Mouse (Mus musculus) spleen, adult 2 months (tissue): ENCODE measurements around the gene Ptprc. TPM values are rescaled to one million over a fixed set of nuclear protein-coding genes. Genes with fewer than 3 reads are reported as not detected.

ENCODE experiments used
- DNase-seq, 2 experiments: peaks; one replicate each; pipeline versions ENCODE4 v3.0.0 to v3.0.0-alpha.2; 2012 to 2021; ENCODE audit warnings: low spot score in 2 of 2, low read depth in 1 of 2
- H3K27ac ChIP-seq: fragments of 200-500 bp; 2 replicates; pipeline ENCODE4 v1.5.1; 2012; ENCODE audit warnings: low read length, inconsistent platforms; ENCODE audit not compliant: insufficient read depth
- H3K27me3 ChIP-seq: fragments of 200-500 bp; 2 replicates; pipeline ENCODE4 v1.6.1; 2012; ENCODE audit warnings: mild to moderate bottlenecking, moderate library complexity, low read length, inconsistent platforms; ENCODE audit not compliant: control insufficient read depth, insufficient read depth
- H3K36me3 ChIP-seq: fragments of 200-500 bp; 2 replicates; pipeline ENCODE4 v1.6.1; 2012; ENCODE audit warnings: mild to moderate bottlenecking, low read length, inconsistent platforms; ENCODE audit not compliant: control insufficient read depth, insufficient read depth
- H3K4me1 ChIP-seq: fragments of 200-500 bp; 2 replicates; pipeline ENCODE4 v1.6.1; 2011; ENCODE audit warnings: inconsistent platforms; ENCODE audit not compliant: control insufficient read depth, insufficient read depth, insufficient read length
- H3K4me3 ChIP-seq: fragments of 200-500 bp; 2 replicates; pipeline ENCODE4 v1.5.1; 2011; ENCODE audit warnings: mild to moderate bottlenecking, inconsistent platforms; ENCODE audit not compliant: insufficient read depth, insufficient read length; ENCODE audit errors: extremely low read depth
- CTCF ChIP-seq: fragments of 200-500 bp; IDR thresholded peaks from 2 replicates; pipeline ENCODE4 v1.5.1; 2011; ENCODE audit warnings: mild to moderate bottlenecking, inconsistent platforms; ENCODE audit not compliant: insufficient read depth, insufficient read length, insufficient replicate concordance; ENCODE audit errors: extremely low read depth
- POLR2A ChIP-seq: fragments of 200-500 bp; IDR thresholded peaks from 2 replicates; pipeline ENCODE4 v1.6.1; 2011; ENCODE audit warnings: low read depth, low read length, inconsistent platforms
- WGBS: fragments of 180-500 bp; shearing (Covaris S2); methylation state at CpG from one replicate; pipeline ENCODE4 v1.1.7; 2018; 5-methylcytosine and 5-hydroxymethylcytosine counted together
- polyA plus RNA-seq: library from polyadenylated mRNA; depleted of rRNA; stranded (reverse); fragments of >200 nt; gene quantifications from 2 replicates; pipeline ENCODE4 v1.2.3, GENCODE M21; 2012

The Ptprc gene
- polyA plus RNA-seq, 1 experiment: 239 TPM

DNA sequence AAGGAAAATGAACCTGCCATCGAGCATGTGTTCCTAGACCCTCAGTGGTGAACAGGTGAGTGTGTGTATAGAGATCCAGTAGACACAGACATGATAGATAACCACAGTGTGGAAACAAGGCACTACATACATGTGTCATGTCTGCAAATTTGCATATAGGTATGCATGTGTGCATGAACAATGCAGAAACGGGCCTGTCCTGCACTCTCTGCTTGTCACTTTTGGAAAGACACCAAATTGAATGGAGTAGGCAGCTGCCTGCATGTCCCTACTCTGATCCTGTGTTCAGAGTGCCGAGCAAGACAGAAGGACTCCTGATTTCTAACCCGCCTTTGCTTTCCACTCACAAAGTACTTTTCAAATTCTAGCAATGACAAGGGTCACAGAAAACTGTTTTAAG, 3.4 kb downstream of the Ptprc start:
- WGBS: 40% methylated on average over 4 of the region's 4 CpGs
- DNase-seq: no peak
- Histone ChIP-seq H3K27me3 (no peaks in the 10 kb centered on the region), H3K4me3 (peak overlapping the region; percentile 59), H3K4me1 (peaks cover 13% of the 10 kb centered on the region), H3K27ac (peak overlapping the region; percentile 63), H3K36me3 (peaks cover 13% of the 10 kb centered on the region)
- TF ChIP-seq CTCF (no peak), POLR2A (no peak)

DNA sequence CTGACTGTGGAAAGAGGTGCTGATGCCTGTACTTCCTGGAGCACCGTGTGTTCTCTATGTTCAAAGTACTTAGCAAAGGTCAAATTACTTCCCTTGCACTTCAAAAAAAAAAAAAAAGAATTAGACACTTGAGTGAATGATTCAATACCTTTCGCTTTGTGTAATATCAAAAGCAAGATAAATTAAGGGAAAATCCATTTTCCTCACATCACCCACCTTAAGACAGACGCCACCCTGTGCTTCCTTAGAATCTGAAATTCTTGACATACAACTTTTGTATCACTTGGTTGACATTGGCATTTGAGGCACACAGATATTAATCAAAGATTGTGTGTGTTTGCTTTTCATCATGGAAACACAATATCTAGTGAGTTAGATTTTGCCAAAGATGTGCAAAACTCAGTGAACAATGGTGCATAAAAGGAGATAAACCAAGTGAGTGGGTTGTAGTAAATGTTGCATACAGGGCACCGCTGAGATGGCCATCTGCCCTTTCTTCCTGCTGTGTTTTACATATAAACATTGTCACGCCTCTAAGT, 9.2 kb downstream of the Ptprc start:
- TF ChIP-seq CTCF: no peak
- TF ChIP-seq POLR2A: no peak
- peaks cover 10% of the 10 kb centered on the region; the same call in 1 of the 2 replicates for H3K36me3 ChIP-seq
- H3K27me3 ChIP-seq: no peaks in the 10 kb centered on the region
- no peak overlapping the region; the same call in 1 of the 2 replicates for H3K27ac ChIP-seq
- peaks cover 19% of the 10 kb centered on the region for H3K4me1 ChIP-seq
- H3K4me3 ChIP-seq: no peak overlapping the region
- 52% methylated on average over 5 of the region's 5 CpGs for WGBS
- DNase-seq: no peak

DNA sequence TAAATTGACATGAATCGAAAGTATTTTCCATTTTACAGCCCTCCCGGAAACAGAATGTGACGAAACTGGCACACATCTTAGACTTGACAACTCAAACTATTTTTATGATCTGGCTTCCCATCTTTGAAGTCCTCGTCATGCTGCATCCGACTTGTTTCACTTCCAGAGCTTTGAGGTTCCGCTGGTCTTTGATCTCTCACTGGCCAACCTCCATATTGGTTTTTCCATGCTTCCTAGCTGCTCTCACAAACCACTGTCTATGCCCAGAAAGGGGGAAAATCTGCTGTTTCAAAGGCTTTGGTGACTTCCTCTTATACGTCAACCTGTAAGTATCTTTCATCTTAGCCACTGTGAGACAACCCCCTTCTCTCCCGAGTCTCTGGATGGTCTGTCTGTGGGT, 12.9 kb downstream of the Ptprc start:
- WGBS: 54% methylated on average over 8 of the region's 8 CpGs
- no peak overlapping the region for H3K4me3 ChIP-seq
- peak overlapping the region; percentile 44 for H3K27ac ChIP-seq
- peaks cover 9% of the 10 kb centered on the region; the same call in 1 of the 2 replicates for H3K36me3 ChIP-seq
- peaks cover 25% of the 10 kb centered on the region for H3K4me1 ChIP-seq
- DNase-seq: peak in 1 of 2 experiments; percentile 66
- no peak for TF ChIP-seq CTCF
- no peaks in the 10 kb centered on the region for H3K27me3 ChIP-seq

DNA sequence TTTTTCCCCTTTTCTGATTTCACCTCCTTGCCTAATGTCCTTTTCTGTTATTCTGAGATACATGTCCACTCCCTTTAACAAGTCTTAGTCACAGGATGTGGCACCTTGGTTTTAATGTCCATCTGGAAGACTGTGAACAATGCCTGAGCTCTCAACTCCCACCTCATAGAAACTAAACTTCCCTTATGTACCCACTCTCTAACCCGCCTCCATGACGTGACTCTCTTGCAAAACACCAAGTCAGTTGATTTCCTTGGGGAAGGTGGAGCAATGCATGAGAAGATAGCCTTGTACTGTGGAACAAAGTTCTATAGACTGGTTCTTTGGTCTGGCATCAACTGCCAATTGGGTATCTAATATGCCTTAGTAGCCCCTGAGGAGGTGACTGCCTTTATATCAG, 16.6 kb downstream of the Ptprc start:
- TF ChIP-seq POLR2A (no peak), CTCF (no peak)
- peaks cover 3% of the 10 kb centered on the region; the same call in 1 of the 2 replicates for H3K36me3 ChIP-seq
- peaks cover 28% of the 10 kb centered on the region for H3K4me1 ChIP-seq
- H3K27ac ChIP-seq: 0 out of 2 replicates have a peak overlapping the region, but pooled peaks have one; percentile 18
- H3K4me3 ChIP-seq: no peak overlapping the region
- no peaks in the 10 kb centered on the region for H3K27me3 ChIP-seq
- WGBS: 50% methylated on average over 2 of the region's 2 CpGs
- no peak for DNase-seq

- Histone ChIP-seq H3K4me1 (peaks cover 28% of the 10 kb centered on the region), H3K4me3 (no peak overlapping the region), H3K27me3 (no peaks in the 10 kb centered on the region), H3K36me3 (peaks cover 3% of the 10 kb centered on the region; the same call in 1 of the 2 replicates), H3K27ac (peak overlapping the region; percentile 59; the same call in 1 of the 2 replicates)
- TF ChIP-seq CTCF: no peak
- TF ChIP-seq POLR2A: no peak
- WGBS: 31% methylated on average over 3 of the region's 3 CpGs
- no peak for DNase-seq
These were observed 17.3 kb downstream of the Ptprc start for GRCm38 (mm10) chr1:138158236-138158635.

- peaks cover 3% of the 10 kb centered on the region; the same call in 1 of the 2 replicates for H3K36me3 ChIP-seq
- no peaks in the 10 kb centered on the region for H3K27me3 ChIP-seq
- H3K4me3 ChIP-seq: no peak overlapping the region
- 18% methylated on average over 2 of the region's 2 CpGs for WGBS
- no peak for DNase-seq
- peak overlapping the region; percentile 21; the same call in 1 of the 2 replicates for H3K27ac ChIP-seq
- TF ChIP-seq POLR2A (no peak), CTCF (no peak)
- peaks cover 31% of the 10 kb centered on the region for H3K4me1 ChIP-seq
These were observed 17.8 kb downstream of the Ptprc start for GRCm38 (mm10) chr1:138157709-138158108.

DNA sequence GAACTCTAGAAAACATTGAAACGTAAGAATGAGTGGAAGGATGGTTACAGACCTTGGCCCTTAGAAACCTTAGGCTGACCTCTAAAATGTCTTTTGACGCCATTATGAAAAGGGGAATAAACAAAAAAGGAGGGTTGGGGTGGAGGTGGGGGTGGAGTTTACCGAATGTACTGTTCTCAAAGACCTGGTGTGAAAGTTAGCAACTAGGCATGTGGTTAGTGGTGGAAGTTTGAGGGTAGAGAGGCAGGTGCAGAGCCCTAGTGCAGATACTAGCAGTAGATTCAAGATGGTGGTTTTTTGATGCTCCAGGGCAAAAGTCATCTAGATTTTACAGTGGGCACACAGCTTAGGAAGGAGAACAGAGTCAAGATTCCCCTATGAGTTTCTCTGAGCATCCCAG, 18.5 kb downstream of the Ptprc start:
- peak in 1 of 2 experiments; percentile 47 for DNase-seq
- H3K27ac ChIP-seq: no peak overlapping the region
- TF ChIP-seq POLR2A (no peak), CTCF (no peak)
- no peaks in the 10 kb centered on the region for H3K27me3 ChIP-seq
- H3K4me3 ChIP-seq: no peak overlapping the region
- WGBS: 39% methylated on average over 3 of the region's 3 CpGs
- H3K36me3 ChIP-seq: peaks cover 3% of the 10 kb centered on the region; the same call in 1 of the 2 replicates
- H3K4me1 ChIP-seq: peaks cover 29% of the 10 kb centered on the region
